Mouse (Mus musculus): Measurements from ENCODE around the gene Klhl11. TPM values are rescaled to one million over a fixed set of nuclear protein-coding genes. Genes with fewer than 3 reads are reported as not detected.

Gene Klhl11
- polyA plus RNA-seq, 1 experiment from 2014 or later, result 14.1 TPM

DNA sequence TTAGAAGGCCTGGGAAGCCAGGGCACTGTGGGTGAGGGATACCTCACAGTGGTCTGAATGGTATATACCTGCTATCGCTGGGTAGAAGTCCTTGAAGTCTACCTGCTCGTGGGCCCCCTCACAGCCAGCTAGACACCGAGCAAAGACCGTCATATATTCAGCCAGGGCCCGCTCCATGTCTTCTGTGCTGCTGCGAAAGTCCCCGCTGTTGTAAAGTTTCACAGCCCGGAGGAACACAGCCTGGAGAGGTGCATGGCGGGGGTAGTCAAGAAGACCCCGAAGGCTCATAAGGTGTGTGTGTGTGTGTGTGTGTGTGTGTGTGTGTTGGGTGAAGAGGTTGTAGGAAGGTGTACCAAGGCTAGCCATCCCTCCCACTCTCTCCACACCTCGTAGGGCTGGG, 59.0 kb downstream of the Klhl11 start:
- H3K36me3 ChIP-seq, result peaks cover 34% of the 10 kb centered on the region
- no peaks in the 10 kb centered on the region for H3K27me3 ChIP-seq
- H3K9me3 ChIP-seq, result no peaks in the 10 kb centered on the region
- peak overlapping the region; percentile 77 for H3K4me3 ChIP-seq (replicated peaks)
- peaks cover 44% of the 10 kb centered on the region for H3K4me1 ChIP-seq (replicated peaks)
- 60% methylated on average over 10 of the region's 11 CpGs for WGBS
- H3K4me2 ChIP-seq, result peak overlapping the region; percentile 86
- peak overlapping the region; percentile 97 for H3K27ac ChIP-seq
- no peak for ATAC-seq (ENCODE audit: insufficient number of reproducible peaks, insufficient read depth, low FRiP score, low TSS enrichment, low read depth)
- H3K9ac ChIP-seq (replicated peaks), result peak overlapping the region; percentile 87

Small RNA genes within 50 kb of the gene (microRNA-seq; reads per million reads assigned to microRNA genes)
- gene Gm27374 (not detected), gene Mir7116 (not detected)

Other genes with a start within 250 kb of the Klhl11 start
- gene Krt16, start 223.8 kb downstream of the Klhl11 start, polyA plus RNA-seq (2016; fragmentation: Nextera tagmentation; extraction: Ambion mirVana), result not detected in 2 replicates
- 41.6 and 47.9 TPM in 2 replicates for gene Krt17, start 211.7 kb downstream of the Klhl11 start, polyA plus RNA-seq (2016; fragmentation: Nextera tagmentation; extraction: Ambion mirVana)
- not detected in 2 replicates for gene Krt42, start 202.9 kb downstream of the Klhl11 start, polyA plus RNA-seq (2016; fragmentation: Nextera tagmentation; extraction: Ambion mirVana)
- 1,407 and 1,429 TPM in 2 replicates for gene Eif1, start 152.9 kb downstream of the Klhl11 start, polyA plus RNA-seq (2016; fragmentation: Nextera tagmentation; extraction: Ambion mirVana)
- not detected in 2 replicates for gene Gast, start 138.3 kb downstream of the Klhl11 start, polyA plus RNA-seq (2016; fragmentation: Nextera tagmentation; extraction: Ambion mirVana)
- gene Hap1, start 116.6 kb downstream of the Klhl11 start, polyA plus RNA-seq (2016; fragmentation: Nextera tagmentation; extraction: Ambion mirVana), result 1.5 and 2.1 TPM in 2 replicates
- gene Jup, start 75.0 kb downstream of the Klhl11 start, polyA plus RNA-seq (2016; fragmentation: Nextera tagmentation; extraction: Ambion mirVana), result 44.1 and 49.3 TPM in 2 replicates
- 54.3 and 58.3 TPM in 2 replicates for gene P3h4, start 57.9 kb downstream of the Klhl11 start, polyA plus RNA-seq (2016; fragmentation: Nextera tagmentation; extraction: Ambion mirVana)
- 101 and 118 TPM in 2 replicates for gene Fkbp10, start 57.0 kb downstream of the Klhl11 start, polyA plus RNA-seq (2016; fragmentation: Nextera tagmentation; extraction: Ambion mirVana)
- gene Nt5c3b, start 30.9 kb downstream of the Klhl11 start, polyA plus RNA-seq (2016; fragmentation: Nextera tagmentation; extraction: Ambion mirVana), result 173 and 183 TPM in 2 replicates
- gene Klhl10, start 30.8 kb downstream of the Klhl11 start, polyA plus RNA-seq (2016; fragmentation: Nextera tagmentation; extraction: Ambion mirVana), result 1.0 and 1.1 TPM in 2 replicates
- gene Acly, start 55.3 kb upstream of the Klhl11 start, polyA plus RNA-seq (2016; fragmentation: Nextera tagmentation; extraction: Ambion mirVana), result 186 and 196 TPM in 2 replicates
- 1.2 and 1.4 TPM in 2 replicates for gene Ttc25, start 72.9 kb upstream of the Klhl11 start, polyA plus RNA-seq (2016; fragmentation: Nextera tagmentation; extraction: Ambion mirVana)
- 32.3 and 34.5 TPM in 2 replicates for gene Cnp, start 102.2 kb upstream of the Klhl11 start, polyA plus RNA-seq (2016; fragmentation: Nextera tagmentation; extraction: Ambion mirVana)
- gene Nkiras2, start 146.5 kb upstream of the Klhl11 start, polyA plus RNA-seq (2016; fragmentation: Nextera tagmentation; extraction: Ambion mirVana), result 79.9 and 80.4 TPM in 2 replicates
- 282 and 288 TPM in 2 replicates for gene Dnajc7, start 147.4 kb upstream of the Klhl11 start, polyA plus RNA-seq (2016; fragmentation: Nextera tagmentation; extraction: Ambion mirVana)
- 0.70 and 0.74 TPM in 2 replicates for gene Zfp385c, start 219.7 kb upstream of the Klhl11 start, polyA plus RNA-seq (2016; fragmentation: Nextera tagmentation; extraction: Ambion mirVana)
- 3.3 and 3.8 TPM in 2 replicates for gene Dhx58, start 231.5 kb upstream of the Klhl11 start, polyA plus RNA-seq (2016; fragmentation: Nextera tagmentation; extraction: Ambion mirVana)
- gene Kat2a, start 239.7 kb upstream of the Klhl11 start, polyA plus RNA-seq (2016; fragmentation: Nextera tagmentation; extraction: Ambion mirVana), result 64.0 and 65.8 TPM in 2 replicates
- 0.47 TPM in 1 of 2 replicates, not detected in the other for gene Hspb9, start 241.1 kb upstream of the Klhl11 start, polyA plus RNA-seq (2016; fragmentation: Nextera tagmentation; extraction: Ambion mirVana)